Mouse (Mus musculus) layer of hippocampus, adult 11-12 months (tissue): ENCODE measurements around the gene Rsph10b.

Experiments
- DNase-seq: peaks from one replicate; pipeline ENCODE4 v3.0.0; 2022; ENCODE audit warnings: low spot score

The Rsph10b gene

DNA sequence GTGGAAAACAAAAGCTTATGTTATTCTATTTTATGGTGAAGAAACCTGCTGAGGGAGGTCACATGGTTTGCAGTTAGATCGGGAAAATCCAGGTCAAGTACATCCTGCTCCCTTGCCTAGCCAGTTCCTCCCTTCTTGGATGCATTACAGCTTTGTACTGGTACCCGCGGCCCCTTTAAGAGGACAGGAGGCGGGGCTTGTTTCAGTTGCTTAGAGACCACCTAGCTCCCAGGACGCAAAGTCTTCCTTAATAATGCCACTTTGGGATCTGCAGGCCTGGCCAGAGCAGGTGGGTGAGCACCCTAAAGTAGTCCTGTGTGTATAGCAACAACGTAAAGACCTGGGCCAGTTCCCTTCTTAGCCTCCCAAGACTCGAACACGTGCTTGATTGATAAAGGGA is at the start of gene Rsph10b:
Gene Rsph10b (plus strand): TSS at position 205 of the 400 bp plus-strand sequence.
- peak; percentile 34 for DNase-seq

- no peak for DNase-seq
Measured at GRCm38 (mm10) chr5:143885274-143885673, 47.6 kb upstream of the Rsph10b start.

DNA sequence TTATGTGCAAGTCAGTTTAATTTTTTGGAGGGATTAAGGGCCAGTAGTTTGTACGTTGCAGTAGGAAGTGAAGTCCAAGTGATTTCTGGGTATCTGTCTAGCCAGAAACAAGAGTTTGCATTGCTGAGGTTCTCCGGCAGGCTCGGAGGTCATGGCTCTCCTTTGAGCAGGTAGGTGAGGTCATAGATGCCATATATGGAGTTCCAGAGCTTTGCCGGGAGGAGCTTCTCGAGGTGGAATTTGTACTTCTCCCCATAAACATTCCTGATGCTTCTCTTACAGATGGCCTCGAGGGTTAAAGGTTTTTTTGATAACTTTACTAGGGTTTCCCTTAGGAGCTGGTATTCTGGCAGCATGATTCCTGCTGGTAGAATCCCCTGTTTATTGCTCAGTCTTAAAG is 42.1 kb upstream of the Rsph10b start:
- no peak for DNase-seq

DNA sequence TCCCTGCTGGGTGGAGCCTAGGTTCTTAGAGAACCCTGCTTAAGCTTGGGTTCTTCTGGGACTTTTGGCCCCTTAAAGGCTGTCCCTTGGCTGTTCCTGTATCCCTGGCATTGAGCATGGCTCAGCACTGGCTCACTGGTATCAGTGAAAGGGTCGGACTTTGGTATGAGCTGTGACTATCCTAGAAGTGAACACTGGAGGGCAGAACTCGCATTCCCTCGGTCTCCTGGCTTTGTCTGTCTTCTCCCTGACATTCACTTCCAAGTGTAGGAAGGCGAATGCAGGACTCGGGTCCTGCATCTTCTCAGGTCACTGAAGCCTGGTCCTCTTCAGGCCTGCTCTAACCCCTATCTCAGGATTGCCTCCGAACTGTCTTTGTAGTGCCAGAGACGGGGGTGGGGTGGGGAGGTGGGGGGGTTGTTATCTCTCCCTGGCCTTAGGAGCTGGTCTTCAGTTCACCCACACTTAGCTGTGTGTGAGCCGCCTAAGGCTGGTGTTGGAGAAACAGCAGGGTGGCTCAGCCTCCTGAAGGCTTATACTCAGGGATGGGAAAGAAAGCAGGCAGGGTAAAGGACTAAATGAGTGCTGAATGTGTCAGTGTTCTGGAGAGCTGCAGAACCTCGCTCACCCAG is 40.5 kb upstream of the Rsph10b start:
- peak; percentile 22 for DNase-seq

GRCm38 (mm10) chr5:143893396-143893795 is 39.4 kb upstream of the Rsph10b start:
- no peak for DNase-seq

- no peak for DNase-seq
Measured at GRCm38 (mm10) chr5:143897635-143898330, 35.1 kb upstream of the Rsph10b start, which contains the start of gene Ankrd61. Gene Ankrd61 (minus strand): TSS chr5:143897685.

DNA sequence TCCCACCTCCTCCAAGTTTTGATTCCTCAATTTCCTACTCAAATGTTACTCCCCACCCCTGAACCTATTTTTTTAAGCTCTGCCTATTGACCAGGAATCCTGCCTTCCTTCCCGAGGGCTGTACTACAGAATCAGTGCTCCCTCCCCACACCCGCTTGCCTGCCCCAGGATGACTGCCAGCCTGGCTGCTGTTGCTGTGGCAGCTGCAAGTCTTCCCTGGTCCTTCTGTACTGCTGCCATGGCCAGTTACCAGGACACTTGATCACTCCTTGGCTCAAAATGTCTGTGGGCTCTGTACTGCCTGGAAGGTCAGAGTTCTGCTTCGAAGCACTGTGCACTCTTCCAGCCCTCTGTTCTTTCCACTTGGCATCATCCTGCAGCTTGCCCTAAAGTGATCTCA is 30.7 kb upstream of the Rsph10b start:
- DNase-seq, result peak; percentile 29

GRCm38 (mm10) chr5:143903813-143904212 is 29.0 kb upstream of the Rsph10b start:
- DNase-seq, result no peak

DNA sequence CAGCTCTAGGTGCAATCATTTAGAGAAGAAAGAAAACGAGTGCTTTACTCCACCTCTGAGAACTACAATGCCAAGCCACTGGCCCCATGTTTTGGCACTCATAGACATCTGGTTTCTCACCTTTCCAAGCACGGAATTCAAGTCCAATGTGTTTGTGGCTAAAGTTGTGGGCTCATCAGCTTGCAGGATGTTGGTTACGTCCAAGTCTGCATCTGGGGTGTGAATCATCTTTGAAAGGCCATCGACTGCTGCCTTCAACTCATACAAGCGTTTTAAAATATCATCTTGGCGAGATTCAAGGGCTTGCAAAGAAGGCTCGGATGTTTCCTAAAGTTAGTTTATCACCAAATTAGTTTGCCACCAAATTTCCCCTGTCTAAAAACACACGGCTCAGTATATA is 26.4 kb upstream of the Rsph10b start:
- no peak for DNase-seq

- no peak for DNase-seq
Measured at GRCm38 (mm10) chr5:143908926-143909325, 23.9 kb upstream of the Rsph10b start.

GRCm38 (mm10) chr5:143909417-143910400 is 23.1 kb upstream of the Rsph10b start, which contains the start of the genes Aimp2 and Pms2:
Gene Aimp2 (minus strand): TSS chr5:143909847.
Gene Pms2 (plus strand): TSS chr5:143909964.
- DNase-seq, result peak; percentile 98

- DNase-seq, result no peak
Measured at GRCm38 (mm10) chr5:143916221-143916620, 16.6 kb upstream of the Rsph10b start.

DNA sequence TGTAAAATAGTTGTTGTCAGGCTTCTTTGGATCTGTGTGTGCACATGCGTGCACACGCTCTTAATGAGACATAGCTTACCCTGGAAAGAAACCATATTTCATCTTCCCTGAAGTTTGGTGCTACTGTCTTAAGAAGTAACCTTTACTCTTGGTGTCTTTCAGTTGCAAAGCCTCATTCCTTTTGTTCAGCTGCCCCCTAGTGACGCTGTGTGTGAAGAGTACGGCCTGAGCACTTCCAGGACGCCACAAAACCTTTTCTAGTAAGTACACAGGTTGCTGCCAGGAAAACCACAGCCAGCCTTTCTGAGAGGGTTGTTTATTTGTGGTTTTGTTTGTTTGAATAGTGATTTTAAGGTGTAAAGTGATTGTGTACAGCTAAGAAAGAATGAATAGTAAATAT is 15.4 kb upstream of the Rsph10b start:
- peak; percentile 31 for DNase-seq

DNA sequence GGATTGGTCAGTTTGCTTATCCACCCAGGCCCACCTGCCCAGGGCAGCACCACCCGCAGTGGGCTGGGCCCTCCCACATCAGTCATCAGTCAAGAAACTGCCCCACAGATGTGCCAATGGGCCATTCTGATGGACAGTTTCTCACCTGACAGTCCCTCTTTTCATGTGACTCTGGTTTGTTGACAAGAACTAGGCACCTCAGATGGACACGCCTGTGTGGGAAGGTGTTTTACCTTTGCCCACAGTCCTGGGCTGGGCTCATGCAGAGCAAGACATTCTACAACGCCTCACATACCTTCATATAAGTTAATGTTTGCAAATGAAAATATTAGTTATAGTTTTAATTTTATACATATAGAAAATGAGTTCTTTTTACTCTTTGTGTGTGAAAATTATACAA is 14.7 kb upstream of the Rsph10b start:
- DNase-seq, result no peak

- DNase-seq, result no peak
Measured at GRCm38 (mm10) chr5:143924781-143925452, 7.9 kb upstream of the Rsph10b start.

DNA sequence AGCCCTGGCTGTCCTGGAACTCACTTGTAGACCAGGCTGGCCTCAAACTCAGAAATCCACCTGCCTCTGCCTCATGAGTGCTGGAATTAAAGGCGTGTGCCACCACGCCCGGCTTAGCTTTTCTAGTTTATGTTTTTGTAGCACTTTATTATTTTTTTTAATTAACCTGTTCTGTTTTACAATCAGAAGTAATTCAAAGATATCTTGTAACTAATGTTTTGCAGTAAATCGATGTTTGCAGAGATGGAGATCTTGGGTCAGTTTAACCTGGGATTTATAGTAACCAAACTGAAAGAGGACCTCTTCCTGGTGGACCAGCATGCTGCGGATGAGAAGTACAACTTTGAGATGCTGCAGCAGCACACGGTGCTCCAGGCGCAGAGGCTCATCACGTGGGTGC is 5.0 kb upstream of the Rsph10b start, which contains the start of gene Gm42421:
Gene Gm42421 (plus strand): TSS at position 301 of the 400 bp plus-strand sequence.
- DNase-seq, result no peak

- DNase-seq, result no peak
Measured at GRCm38 (mm10) chr5:143929291-143929690, 3.5 kb upstream of the Rsph10b start.

GRCm38 (mm10) chr5:143930656-143931055 is 2.2 kb upstream of the Rsph10b start:
- DNase-seq, result no peak

DNA sequence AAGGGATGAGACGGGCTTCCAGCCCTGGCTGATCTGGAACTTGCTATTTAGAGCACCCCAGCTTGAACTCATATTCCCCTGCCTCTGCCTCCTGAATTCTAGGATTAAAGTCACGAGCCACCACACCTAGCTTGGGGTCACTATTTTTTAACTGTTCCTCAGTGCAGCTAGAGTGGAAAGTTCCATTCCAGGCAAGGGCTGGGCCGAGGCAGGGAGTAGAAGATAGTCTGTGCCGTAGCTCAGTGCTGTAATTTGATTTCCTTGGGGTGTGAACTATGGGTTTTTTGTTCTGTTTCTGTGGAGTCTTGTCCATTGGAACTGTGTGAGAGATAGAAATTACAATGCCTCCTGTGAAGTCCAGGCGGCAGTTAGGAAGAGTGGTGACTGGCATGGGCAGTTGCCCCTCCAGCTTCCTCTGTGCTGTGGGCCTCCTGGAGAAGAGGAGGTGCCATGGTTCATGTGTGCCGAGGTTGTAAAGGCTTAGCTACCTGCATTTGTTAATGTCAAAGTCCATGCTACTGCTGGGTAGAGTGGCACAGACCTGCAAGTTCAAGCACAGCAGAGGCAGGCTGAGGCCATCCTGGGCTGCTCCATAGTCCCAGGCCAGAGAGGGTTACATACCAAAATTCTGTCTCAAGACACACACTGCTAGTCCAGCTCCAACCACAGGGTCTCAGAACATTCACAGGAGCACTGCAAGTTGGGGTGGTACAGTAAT is 813 bp upstream of the Rsph10b start:
- no peak for DNase-seq

- no peak for DNase-seq
Measured at GRCm38 (mm10) chr5:143933414-143933813, 579 bp downstream of the Rsph10b start.

DNA sequence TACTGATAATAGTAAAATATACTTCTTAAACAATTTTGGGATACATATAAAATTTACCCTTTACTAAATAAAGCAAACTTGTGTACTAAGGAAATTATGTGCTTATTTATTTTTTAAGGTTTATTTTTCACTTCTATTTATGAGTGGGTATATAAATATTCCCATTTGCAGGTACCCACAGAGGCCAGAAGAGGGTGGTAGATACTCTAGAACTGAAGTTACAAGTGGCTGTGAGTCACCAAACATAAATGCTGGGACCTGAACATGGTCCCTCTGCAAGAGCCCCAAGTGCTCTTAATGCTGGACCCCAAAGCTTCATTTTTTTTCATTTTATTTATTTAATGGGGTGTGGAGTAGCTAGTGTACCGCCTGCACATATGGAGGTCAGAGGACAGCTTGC is 1.0 kb downstream of the Rsph10b start:
- DNase-seq, result no peak
